Mouse (Mus musculus): ENCODE data around the gene Fer. TPM values are rescaled to one million over a fixed set of nuclear protein-coding genes. Genes with fewer than 3 reads are reported as not detected.

Gene Fer
- polyA plus RNA-seq, 1 experiment from 2014 or later, result 30.8 TPM

DNA sequence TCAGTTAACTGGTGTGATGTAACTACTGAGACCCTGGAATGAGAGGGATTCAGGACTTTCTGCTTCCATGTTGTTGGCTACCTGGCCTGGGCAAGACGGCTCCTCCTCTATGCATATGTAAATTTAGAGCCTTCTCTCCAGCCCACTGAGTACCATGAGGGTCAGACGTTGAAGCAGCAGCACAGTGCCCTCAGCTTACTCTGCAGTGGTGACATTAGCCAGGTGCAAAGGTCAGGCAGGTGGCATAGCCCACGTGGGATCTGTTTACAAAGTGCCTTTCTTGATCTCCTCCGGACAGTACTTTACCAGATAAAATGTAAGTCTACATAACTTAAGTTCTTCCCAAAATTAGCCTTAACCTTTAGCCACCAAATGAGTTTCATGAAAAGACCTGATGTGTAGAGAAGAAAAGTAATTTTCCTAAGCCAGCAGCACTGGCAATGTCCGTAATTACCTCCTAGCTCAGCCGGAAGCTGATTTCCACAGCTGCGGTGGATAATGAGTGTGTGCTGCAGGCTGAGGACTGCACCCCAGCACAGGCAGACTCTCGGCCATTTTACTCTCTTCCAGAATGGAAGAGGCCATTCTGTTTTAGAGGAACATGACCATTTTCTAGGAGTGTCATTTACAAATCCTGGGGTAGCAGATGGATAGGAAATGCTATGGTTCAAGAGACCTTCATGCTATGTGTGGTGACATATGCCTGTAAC lies 273.2 kb downstream of the Fer start:
- H3K9me3 ChIP-seq, result no peaks in the 10 kb centered on the region
- H3K4me3 ChIP-seq, result no peak overlapping the region
- 0 out of 2 replicates have a peak, but pooled peaks cover 5% of the 10 kb centered on the region for H3K4me1 ChIP-seq
- no peak for ATAC-seq (ENCODE audit: low FRiP score, low read depth)
- peaks cover 30% of the 10 kb centered on the region for H3K36me3 ChIP-seq
- no peak overlapping the region for H3K4me2 ChIP-seq (replicated peaks)
- no peak overlapping the region for H3K9ac ChIP-seq
- no peak overlapping the region for H3K27ac ChIP-seq
- no peaks in the 10 kb centered on the region for H3K27me3 ChIP-seq
- WGBS, result 37% methylated on average over 8 of the region's 8 CpGs

DNA sequence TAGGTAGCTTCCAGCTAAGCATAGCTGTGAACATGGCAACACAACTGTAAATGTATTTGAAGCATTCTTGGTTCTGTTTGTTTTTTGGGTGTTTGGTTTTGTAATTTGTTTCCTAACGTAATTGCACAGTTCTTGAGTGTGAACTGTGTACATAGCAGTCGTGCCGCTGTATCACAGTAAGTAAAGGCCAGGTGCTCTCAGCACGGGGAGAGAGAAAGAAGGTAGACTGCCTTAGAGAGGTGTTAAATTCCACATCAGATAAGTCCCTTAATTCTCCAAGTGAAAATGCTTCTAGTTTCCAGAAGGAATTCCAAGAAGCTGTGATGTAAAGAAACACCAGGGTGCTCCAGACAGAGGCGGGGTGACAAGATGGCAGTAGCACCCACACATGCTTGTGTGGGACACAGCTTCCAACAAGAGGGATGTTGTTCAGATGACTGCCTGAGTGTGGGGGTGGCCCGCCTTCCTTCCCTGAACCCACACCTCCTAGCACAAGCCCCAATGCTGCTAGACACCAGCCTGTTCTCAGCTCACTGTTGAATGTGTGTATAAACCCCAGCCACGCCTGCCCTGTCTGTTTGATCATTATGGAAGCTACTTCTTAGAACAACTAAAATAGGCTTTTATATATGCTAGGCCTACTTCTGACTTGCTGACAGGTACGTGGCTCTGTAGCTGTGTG lies 275.3 kb downstream of the Fer start:
- no peak overlapping the region for H3K9ac ChIP-seq
- no peaks in the 10 kb centered on the region for H3K27me3 ChIP-seq
- H3K4me1 ChIP-seq, result 0 out of 2 replicates have a peak, but pooled peaks cover under 1% of the 10 kb centered on the region
- no peak overlapping the region for H3K4me3 ChIP-seq
- H3K4me2 ChIP-seq (replicated peaks), result no peak overlapping the region
- H3K27ac ChIP-seq, result no peak overlapping the region
- 82% methylated on average over 8 of the region's 8 CpGs for WGBS
- no peaks in the 10 kb centered on the region for H3K9me3 ChIP-seq
- ATAC-seq (ENCODE audit: low FRiP score, low read depth), result no peak
- peaks cover 30% of the 10 kb centered on the region for H3K36me3 ChIP-seq

GRCm38 (mm10) chr17:64139231-64139915 lies 276.5 kb downstream of the Fer start:
- Histone ChIP-seq H3K9me3 (no peaks in the 10 kb centered on the region), H3K4me2 (replicated peaks) (no peak overlapping the region), H3K36me3 (peaks cover 30% of the 10 kb centered on the region), H3K27me3 (no peaks in the 10 kb centered on the region), H3K9ac (no peak overlapping the region), H3K4me3 (no peak overlapping the region), H3K27ac (no peak overlapping the region), H3K4me1 (no peaks in the 10 kb centered on the region)
- WGBS, result 89% methylated on average over 11 of the region's 11 CpGs
- no peak for ATAC-seq (ENCODE audit: low FRiP score, low read depth)

DNA sequence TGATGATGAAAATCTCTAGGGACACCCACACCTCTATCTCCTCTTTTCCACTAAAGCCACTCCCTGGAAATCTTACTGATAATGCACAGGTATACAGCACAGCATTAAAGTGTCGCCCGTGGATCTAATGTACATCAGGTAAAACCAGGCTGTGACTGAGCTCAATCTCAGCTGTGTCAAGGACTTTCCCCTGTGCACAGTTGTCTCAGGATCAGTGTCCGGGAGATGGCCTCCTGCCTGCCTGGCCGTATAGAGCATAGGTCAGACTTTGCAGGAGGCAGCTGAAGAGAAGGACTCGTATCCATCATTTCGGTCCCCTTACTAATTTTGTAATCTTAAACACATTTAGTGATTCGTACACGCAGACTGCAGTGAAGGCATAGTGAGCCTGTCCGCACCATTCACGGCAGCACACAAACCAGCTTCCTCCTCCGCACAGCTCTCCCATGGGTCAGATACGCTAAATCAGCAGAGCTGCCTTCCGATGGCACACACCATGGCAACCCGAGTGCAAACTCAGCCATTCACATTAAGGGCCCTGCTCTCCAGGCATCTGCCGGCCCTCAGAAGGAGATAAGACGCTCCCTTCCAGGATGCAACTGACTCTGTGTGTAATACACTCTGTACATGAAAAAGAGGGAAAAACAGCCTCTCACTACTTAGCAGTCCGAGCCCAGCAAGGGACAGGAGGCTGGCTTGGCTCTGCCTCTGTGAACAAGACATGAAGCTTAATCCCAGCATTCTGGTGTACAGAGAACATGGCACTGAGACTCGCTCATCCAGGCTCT lies 277.4 kb downstream of the Fer start:
- ATAC-seq (ENCODE audit: low FRiP score, low read depth), result no peak
- H3K4me3 ChIP-seq, result no peak overlapping the region
- H3K27me3 ChIP-seq, result no peaks in the 10 kb centered on the region
- H3K27ac ChIP-seq, result no peak overlapping the region
- H3K9me3 ChIP-seq, result no peaks in the 10 kb centered on the region
- no peak overlapping the region for H3K9ac ChIP-seq
- H3K4me2 ChIP-seq (replicated peaks), result no peak overlapping the region
- H3K36me3 ChIP-seq, result peaks cover 30% of the 10 kb centered on the region
- no peaks in the 10 kb centered on the region for H3K4me1 ChIP-seq
- WGBS, result 90% methylated on average over 18 of the region's 18 CpGs

DNA sequence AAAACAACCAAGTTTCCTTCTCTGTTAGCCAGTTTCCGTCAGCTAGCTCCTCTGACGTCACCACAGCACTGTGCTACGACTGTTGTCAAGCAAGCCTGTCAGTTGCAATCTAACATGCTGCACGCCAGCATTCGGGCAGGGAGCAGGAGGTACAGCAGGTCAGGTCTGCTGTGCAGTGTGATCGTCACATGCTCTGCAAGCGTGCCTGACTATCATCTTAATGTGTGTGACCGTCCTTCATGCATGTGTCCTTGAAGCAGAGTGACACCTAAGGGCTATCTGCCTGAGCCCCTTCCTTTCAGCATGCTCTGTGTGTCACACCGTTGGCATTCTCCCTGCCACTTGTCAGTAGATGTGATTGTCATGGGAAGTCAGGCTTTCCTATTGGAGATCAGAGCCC lies 279.0 kb downstream of the Fer start:
- Histone ChIP-seq H3K4me3 (no peak overlapping the region), H3K27ac (no peak overlapping the region), H3K27me3 (no peaks in the 10 kb centered on the region), H3K9me3 (no peaks in the 10 kb centered on the region), H3K36me3 (peaks cover 30% of the 10 kb centered on the region), H3K4me2 (replicated peaks) (no peak overlapping the region), H3K4me1 (peaks cover 9% of the 10 kb centered on the region; the same call in 1 of the 2 replicates), H3K9ac (no peak overlapping the region)
- WGBS, result 84% methylated on average over 9 of the region's 9 CpGs
- ATAC-seq (ENCODE audit: low FRiP score, low read depth), result no peak

- Histone ChIP-seq H3K9me3 (no peaks in the 10 kb centered on the region), H3K4me2 (replicated peaks) (no peak overlapping the region), H3K4me3 (no peak overlapping the region), H3K9ac (no peak overlapping the region), H3K36me3 (peaks cover 5% of the 10 kb centered on the region; the same call in 1 of the 2 replicates), H3K27me3 (no peaks in the 10 kb centered on the region), H3K4me1 (peaks cover 9% of the 10 kb centered on the region; the same call in 1 of the 2 replicates), H3K27ac (no peak overlapping the region)
- 47% methylated on average over 4 of the region's 4 CpGs for WGBS
- no peak for ATAC-seq (ENCODE audit: low FRiP score, low read depth)
These were observed 283.5 kb downstream of the Fer start for GRCm38 (mm10) chr17:64146409-64146808.

DNA sequence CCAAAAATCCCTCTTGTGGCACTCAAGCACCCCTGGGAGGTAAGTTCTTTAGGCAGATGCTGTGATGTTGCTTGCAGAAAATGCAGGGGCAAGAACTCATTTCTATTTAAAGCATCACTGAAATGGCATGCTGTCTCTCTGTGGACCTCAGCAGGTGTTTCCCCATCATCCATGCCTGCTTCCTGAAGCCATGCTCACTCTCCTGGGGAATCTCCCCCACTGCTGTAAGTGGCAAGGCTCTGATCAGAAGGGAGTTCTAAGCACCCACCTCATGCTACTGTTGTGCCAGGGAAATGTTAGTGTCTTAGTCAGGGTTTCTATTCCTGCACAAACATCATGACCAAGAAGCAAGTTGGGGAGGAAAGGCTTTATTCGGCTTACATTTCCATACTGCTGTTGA lies 287.9 kb downstream of the Fer start:
- H3K4me1 ChIP-seq, result peaks cover 6% of the 10 kb centered on the region; the same call in 1 of the 2 replicates
- peaks cover 5% of the 10 kb centered on the region; the same call in 1 of the 2 replicates for H3K36me3 ChIP-seq
- no peak for ATAC-seq (ENCODE audit: low FRiP score, low read depth)
- no peak overlapping the region for H3K4me3 ChIP-seq
- no peak overlapping the region for H3K9ac ChIP-seq
- H3K4me2 ChIP-seq (replicated peaks), result no peak overlapping the region
- peaks cover 4% of the 10 kb centered on the region; the same call in 1 of the 2 replicates for H3K9me3 ChIP-seq
- no peaks in the 10 kb centered on the region for H3K27me3 ChIP-seq
- WGBS, result 85% methylated on average over 1 of the region's 1 CpGs
- no peak overlapping the region for H3K27ac ChIP-seq

GRCm38 (mm10) chr17:64167731-64168130 lies 304.9 kb downstream of the Fer start:
- H3K36me3 ChIP-seq, result no peaks in the 10 kb centered on the region
- no peak overlapping the region for H3K27ac ChIP-seq
- no peaks in the 10 kb centered on the region for H3K27me3 ChIP-seq
- no peak for ATAC-seq (ENCODE audit: low FRiP score, low read depth)
- 91% methylated on average over 5 of the region's 5 CpGs for WGBS
- H3K9me3 ChIP-seq, result peaks cover 5% of the 10 kb centered on the region; the same call in 1 of the 2 replicates
- no peaks in the 10 kb centered on the region for H3K4me1 ChIP-seq
- no peak overlapping the region for H3K4me2 ChIP-seq (replicated peaks)
- no peak overlapping the region for H3K4me3 ChIP-seq
- H3K9ac ChIP-seq, result no peak overlapping the region

DNA sequence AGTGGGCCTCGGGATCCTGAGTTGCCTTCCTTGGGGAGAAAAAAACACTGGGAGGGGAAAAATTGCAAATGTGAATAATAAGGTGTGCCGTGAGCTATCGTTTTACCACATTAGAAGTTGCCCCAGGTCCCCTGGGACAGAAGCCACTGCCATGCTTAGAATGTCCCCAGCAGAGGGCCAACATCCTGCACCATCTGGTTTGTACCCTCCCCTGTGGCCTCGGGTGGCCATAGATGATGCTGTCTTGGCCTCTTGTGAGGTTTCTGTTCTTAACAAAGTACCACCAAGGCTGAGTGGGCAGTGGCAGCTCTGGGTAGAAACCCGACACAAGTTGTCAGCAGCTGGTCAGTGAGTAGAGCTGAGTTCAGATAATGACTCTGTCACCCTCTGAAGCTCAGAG lies 307.2 kb downstream of the Fer start:
- Histone ChIP-seq H3K4me1 (no peaks in the 10 kb centered on the region), H3K4me3 (no peak overlapping the region), H3K27me3 (no peaks in the 10 kb centered on the region), H3K36me3 (no peaks in the 10 kb centered on the region), H3K9ac (no peak overlapping the region), H3K27ac (no peak overlapping the region), H3K9me3 (peaks cover 5% of the 10 kb centered on the region; the same call in 1 of the 2 replicates), H3K4me2 (replicated peaks) (no peak overlapping the region)
- no peak for ATAC-seq (ENCODE audit: low FRiP score, low read depth)
- 58% methylated on average over 5 of the region's 5 CpGs for WGBS

- no peaks in the 10 kb centered on the region for H3K36me3 ChIP-seq
- no peak for ATAC-seq (ENCODE audit: low FRiP score, low read depth)
- no peak overlapping the region for H3K4me3 ChIP-seq
- no peaks in the 10 kb centered on the region for H3K27me3 ChIP-seq
- WGBS, result 72% methylated on average over 2 of the region's 2 CpGs
- no peak overlapping the region for H3K4me2 ChIP-seq (replicated peaks)
- no peaks in the 10 kb centered on the region for H3K4me1 ChIP-seq
- no peak overlapping the region for H3K9ac ChIP-seq
- H3K27ac ChIP-seq, result no peak overlapping the region
- peaks cover under 1% of the 10 kb centered on the region; the same call in 1 of the 2 replicates for H3K9me3 ChIP-seq
These were observed 309.6 kb downstream of the Fer start for GRCm38 (mm10) chr17:64172474-64172873.

GRCm38 (mm10) chr17:64180546-64180945 lies 317.7 kb downstream of the Fer start:
- Histone ChIP-seq H3K4me3 (no peak overlapping the region), H3K9me3 (no peaks in the 10 kb centered on the region), H3K4me2 (replicated peaks) (no peak overlapping the region), H3K27me3 (no peaks in the 10 kb centered on the region), H3K36me3 (no peaks in the 10 kb centered on the region), H3K4me1 (peaks cover 5% of the 10 kb centered on the region; the same call in 1 of the 2 replicates), H3K27ac (no peak overlapping the region), H3K9ac (no peak overlapping the region)
- ATAC-seq (ENCODE audit: low FRiP score, low read depth), result no peak
- 82% methylated on average over 5 of the region's 5 CpGs for WGBS

All from limb, embryonic 13.5 days (tissue).